Mouse (Mus musculus) c-Kit-positive CD71-negative TER-119-negative erythroid progenitor cells, embryonic 14.5 days (primary cell): ENCODE measurements around the gene Gpam.
"Not testable (repeated sequence)": the region's sequence is repeated elsewhere in the genome, so short reads cannot be mapped to it uniquely, and the experiment has no call there.

ENCODE experiments used
- DNase-seq: peaks from one replicate; pipeline ENCODE4 v3.0.0-alpha.2; 2013; ENCODE audit warnings: low read depth

Gene Gpam

GRCm38 (mm10) chr19:55127072-55127718 is at the start of gene Gpam:
Gene Gpam (minus strand): TSS chr19:55127238.
- no peak for DNase-seq

- DNase-seq: no peak
These were observed 44.5 kb upstream of the Gpam start for GRCm38 (mm10) chr19:55171585-55171984.

- DNase-seq: no peak
These were observed 43.4 kb upstream of the Gpam start for GRCm38 (mm10) chr19:55170399-55170798.

- DNase-seq: not testable (repeated sequence)
These were observed 42.2 kb upstream of the Gpam start for GRCm38 (mm10) chr19:55169236-55169729.

- no peak for DNase-seq
These were observed 41.3 kb upstream of the Gpam start for GRCm38 (mm10) chr19:55168360-55168759.

- no peak for DNase-seq
These were observed 40.7 kb upstream of the Gpam start for GRCm38 (mm10) chr19:55167741-55168140.

- DNase-seq: no peak
These were observed 39.7 kb upstream of the Gpam start for GRCm38 (mm10) chr19:55166741-55167140.

GRCm38 (mm10) chr19:55165954-55166353 is 38.9 kb upstream of the Gpam start:
- DNase-seq: no peak

- no peak for DNase-seq
These were observed 38.3 kb upstream of the Gpam start for GRCm38 (mm10) chr19:55165183-55165865.

GRCm38 (mm10) chr19:55164162-55164561 is 37.1 kb upstream of the Gpam start:
- DNase-seq: no peak

GRCm38 (mm10) chr19:55162271-55162670 is 35.2 kb upstream of the Gpam start:
- DNase-seq: no peak

- DNase-seq: no peak
These were observed 32.8 kb upstream of the Gpam start for GRCm38 (mm10) chr19:55159826-55160225.

- no peak for DNase-seq
These were observed 31.6 kb upstream of the Gpam start for GRCm38 (mm10) chr19:55158606-55159005.

GRCm38 (mm10) chr19:55157029-55157428 is 30.0 kb upstream of the Gpam start:
- no peak for DNase-seq

- DNase-seq: no peak
These were observed 25.9 kb upstream of the Gpam start for GRCm38 (mm10) chr19:55152983-55153382.

GRCm38 (mm10) chr19:55152274-55152673 is 25.2 kb upstream of the Gpam start:
- not testable (repeated sequence) for DNase-seq

GRCm38 (mm10) chr19:55149646-55150045 is 22.6 kb upstream of the Gpam start:
- DNase-seq: no peak

GRCm38 (mm10) chr19:55148109-55148508 is 21.1 kb upstream of the Gpam start:
- DNase-seq: no peak

GRCm38 (mm10) chr19:55147568-55147967 is 20.5 kb upstream of the Gpam start:
- DNase-seq: no peak

- DNase-seq: no peak
These were observed 18.1 kb upstream of the Gpam start for GRCm38 (mm10) chr19:55145136-55145535.

- no peak for DNase-seq
These were observed 17.7 kb upstream of the Gpam start for GRCm38 (mm10) chr19:55144691-55145090.

- no peak for DNase-seq
These were observed 16.6 kb upstream of the Gpam start for GRCm38 (mm10) chr19:55143391-55144300.

- no peak for DNase-seq
These were observed 12.3 kb upstream of the Gpam start for GRCm38 (mm10) chr19:55139301-55139700.
